Mouse (Mus musculus): ENCODE measurements around the gene Tnfrsf17. TPM values are rescaled to one million over a fixed set of nuclear protein-coding genes. Genes with fewer than 3 reads are reported as not detected.
"Not testable (repeated sequence)": the region's sequence is repeated elsewhere in the genome, so short reads cannot be mapped to it uniquely, and the experiment has no call there.

Gene Tnfrsf17
- total RNA-seq (2021): not detected

- no peak for DNase-seq (ENCODE audit: extremely low spot score in 1 of 2, low spot score in 1 of 2)
These were observed at the start of gene Tnfrsf17 for GRCm38 (mm10) chr16:11313512-11313911. TSS of gene Tnfrsf17 (plus strand) at chr16:11313812.

GRCm38 (mm10) chr16:11266556-11266955 is 47.1 kb upstream of the Tnfrsf17 start:
- no peak for DNase-seq (ENCODE audit: extremely low spot score in 1 of 2, low spot score in 1 of 2)

DNA sequence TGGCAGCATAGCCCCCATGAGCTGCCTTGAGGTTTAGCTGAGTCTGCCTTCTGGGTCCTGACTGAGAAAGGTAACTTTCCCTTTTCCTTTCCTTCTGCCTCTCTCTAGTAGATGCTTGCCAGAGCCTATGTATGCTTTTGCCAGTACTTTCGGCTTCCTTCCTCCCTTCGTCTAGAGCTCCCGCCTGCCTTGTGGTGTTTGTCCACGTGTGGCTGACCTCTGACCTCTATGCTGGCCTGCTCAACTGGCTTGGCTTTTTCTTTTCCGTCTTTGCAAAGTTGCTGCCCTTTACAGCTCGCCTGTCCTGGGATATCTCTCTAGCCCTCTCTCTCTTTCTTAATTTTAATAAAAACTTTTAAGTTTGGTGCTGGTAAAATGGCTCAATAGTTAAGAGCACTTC is 43.8 kb upstream of the Tnfrsf17 start:
- DNase-seq (ENCODE audit: extremely low spot score in 1 of 2, low spot score in 1 of 2): no peak

- DNase-seq (ENCODE audit: extremely low spot score in 1 of 2, low spot score in 1 of 2): no peak
These were observed 43.0 kb upstream of the Tnfrsf17 start for GRCm38 (mm10) chr16:11270642-11271041.

GRCm38 (mm10) chr16:11271073-11271472 is 42.5 kb upstream of the Tnfrsf17 start:
- DNase-seq (ENCODE audit: extremely low spot score in 1 of 2, low spot score in 1 of 2): no peak

DNA sequence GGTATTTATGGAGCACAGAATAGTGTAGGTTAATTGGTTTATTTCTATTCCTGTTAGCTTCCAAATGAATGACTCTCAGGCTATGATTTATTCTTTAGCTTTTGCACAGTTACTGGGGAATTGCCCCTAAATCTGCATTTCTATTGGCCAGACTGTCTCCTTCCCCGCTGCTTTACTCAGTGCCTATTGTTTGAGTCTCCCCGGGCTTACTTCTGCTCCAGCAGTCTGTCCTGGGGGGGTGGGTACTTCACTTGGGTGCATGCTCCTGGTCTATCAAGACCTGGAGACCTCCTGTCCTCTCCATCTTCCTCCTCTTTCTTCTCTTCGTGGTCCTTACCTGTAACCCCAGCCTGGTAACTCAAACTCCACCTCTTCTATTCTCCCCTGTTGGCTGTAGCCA is 36.7 kb upstream of the Tnfrsf17 start:
- no peak for DNase-seq (ENCODE audit: extremely low spot score in 1 of 2, low spot score in 1 of 2)

DNA sequence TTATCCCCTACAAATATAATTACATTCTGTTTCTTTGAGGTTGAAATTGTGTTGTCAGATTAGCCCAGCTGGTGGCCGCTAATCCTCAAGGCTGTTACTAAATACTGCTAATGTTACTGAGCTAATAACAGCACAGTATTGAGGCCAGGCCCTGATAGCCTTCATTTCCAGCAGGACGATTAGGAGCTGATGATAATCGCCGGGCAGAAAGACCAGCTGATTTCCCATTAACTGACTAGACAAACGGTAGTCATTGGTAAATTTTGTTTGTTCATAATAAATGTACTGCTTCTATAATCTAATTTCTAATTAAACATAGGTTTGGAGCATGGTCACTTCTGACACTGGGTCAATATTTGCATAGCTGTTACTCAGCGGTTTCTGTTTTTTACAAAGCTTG is 34.8 kb upstream of the Tnfrsf17 start:
- no peak for DNase-seq (ENCODE audit: extremely low spot score in 1 of 2, low spot score in 1 of 2)

DNA sequence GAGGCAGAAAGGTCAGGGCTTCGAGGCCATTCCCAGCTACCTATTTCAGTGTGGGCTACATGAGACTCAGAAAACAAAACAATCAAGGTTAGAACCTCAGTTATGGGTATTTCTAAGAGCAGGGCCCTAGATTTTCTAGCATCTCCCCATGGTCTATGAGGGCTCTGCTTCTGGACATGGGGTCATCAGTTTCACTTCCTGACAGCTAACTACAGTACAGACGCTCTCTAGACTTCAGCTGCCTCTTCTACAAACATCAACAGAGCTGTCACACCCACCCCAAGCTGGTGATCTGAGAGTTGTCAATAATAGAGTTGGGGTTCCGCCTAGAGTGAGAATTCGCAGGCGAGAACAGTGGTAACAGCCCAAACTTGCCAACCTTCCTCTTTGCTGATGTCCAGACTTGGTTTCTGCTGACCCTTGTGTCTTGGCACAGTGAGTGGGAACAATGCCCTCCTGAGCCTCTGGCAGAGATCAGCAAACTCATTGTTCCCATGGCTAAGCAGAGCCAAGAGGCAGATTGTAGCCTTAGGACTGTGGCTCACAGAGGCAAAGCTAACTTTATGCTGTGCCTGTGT is 30.9 kb upstream of the Tnfrsf17 start:
- DNase-seq (ENCODE audit: extremely low spot score in 1 of 2, low spot score in 1 of 2): no peak

DNA sequence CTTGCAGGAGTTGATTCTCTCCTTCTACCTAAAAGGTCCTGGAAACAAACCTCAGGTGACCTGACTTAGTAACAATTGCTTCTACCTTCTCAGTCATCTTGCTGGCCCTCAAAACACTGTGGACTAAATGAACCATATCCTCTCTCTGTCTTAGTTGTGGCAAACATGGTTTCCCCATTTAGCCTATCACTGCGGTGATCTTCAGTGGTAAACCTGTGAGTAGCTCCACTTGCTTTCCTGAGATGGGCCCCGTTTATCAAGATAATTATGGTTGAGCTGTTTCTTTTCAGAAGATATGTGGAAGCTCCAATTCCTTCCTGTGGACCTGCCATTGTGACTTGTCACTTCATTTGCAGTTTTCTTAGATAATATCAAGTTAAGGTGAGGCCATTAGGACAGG is 28.7 kb upstream of the Tnfrsf17 start:
- DNase-seq (ENCODE audit: extremely low spot score in 1 of 2, low spot score in 1 of 2): no peak

DNA sequence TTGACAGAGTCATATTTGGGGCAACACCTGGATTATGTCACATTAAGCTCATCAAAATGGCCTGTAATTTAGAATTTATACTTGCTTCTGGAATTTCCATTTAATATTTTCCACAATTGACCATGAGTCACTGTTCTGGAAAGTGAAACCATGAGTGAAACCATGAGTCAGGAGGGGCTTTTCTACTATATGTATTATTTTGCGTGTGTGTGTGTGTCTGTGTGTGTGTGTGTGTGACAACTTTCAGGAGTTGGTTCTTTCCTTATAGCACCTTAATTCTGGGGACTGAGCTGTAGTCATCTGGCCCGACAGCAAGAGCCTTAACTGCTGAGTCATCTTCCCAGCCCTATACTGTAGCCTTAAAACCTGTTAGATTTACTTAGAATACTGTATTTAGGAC is 27.7 kb upstream of the Tnfrsf17 start:
- no peak for DNase-seq (ENCODE audit: extremely low spot score in 1 of 2, low spot score in 1 of 2)

GRCm38 (mm10) chr16:11288873-11289272 is 24.7 kb upstream of the Tnfrsf17 start:
- not testable (repeated sequence) for DNase-seq (ENCODE audit: extremely low spot score in 1 of 2, low spot score in 1 of 2)

DNA sequence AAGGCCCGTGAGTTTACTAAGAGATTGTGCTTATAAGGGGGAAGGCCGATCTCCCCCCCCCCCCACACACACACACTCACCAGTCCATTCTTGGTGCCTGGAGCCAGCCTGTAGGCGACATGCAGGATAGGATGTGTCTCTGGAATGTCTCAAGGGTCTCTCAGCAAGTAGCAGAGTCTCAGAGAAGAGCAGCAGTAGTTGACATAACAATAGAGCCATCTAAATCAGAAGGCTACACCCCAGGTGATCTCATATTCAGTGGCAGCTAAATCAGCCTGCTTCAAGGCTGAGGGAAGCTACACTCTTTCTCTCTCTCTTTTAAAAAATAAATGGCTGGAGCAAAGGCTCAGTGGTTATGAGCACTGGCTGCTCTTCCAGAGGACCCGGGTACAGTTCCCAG is 18.0 kb upstream of the Tnfrsf17 start:
- DNase-seq (ENCODE audit: extremely low spot score in 1 of 2, low spot score in 1 of 2): not testable (repeated sequence)

GRCm38 (mm10) chr16:11297700-11298099 is 15.9 kb upstream of the Tnfrsf17 start:
- DNase-seq (ENCODE audit: extremely low spot score in 1 of 2, low spot score in 1 of 2): not testable (repeated sequence)

DNA sequence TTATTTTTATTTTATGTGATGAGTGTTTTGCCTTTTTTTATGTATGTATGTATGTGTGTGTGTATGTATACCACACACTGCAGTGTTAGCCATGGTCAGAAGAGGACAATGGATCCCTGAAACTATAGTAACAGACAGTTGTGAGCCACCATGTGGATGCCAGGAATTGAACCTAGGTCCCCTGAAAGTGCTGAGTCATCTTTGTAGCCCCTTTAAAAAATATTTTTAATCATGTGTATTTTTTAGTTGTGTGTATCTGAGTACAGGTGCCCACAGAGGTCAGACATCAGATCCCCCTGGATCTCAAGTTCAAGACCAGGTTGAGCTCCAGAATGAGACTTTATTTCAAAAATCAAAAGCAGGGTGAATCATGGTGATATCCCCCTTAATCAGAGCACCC is 9.9 kb upstream of the Tnfrsf17 start:
- DNase-seq (ENCODE audit: extremely low spot score in 1 of 2, low spot score in 1 of 2): no peak

GRCm38 (mm10) chr16:11305531-11305930 is 8.1 kb upstream of the Tnfrsf17 start:
- DNase-seq (ENCODE audit: extremely low spot score in 1 of 2, low spot score in 1 of 2): no peak

- DNase-seq (ENCODE audit: extremely low spot score in 1 of 2, low spot score in 1 of 2): no peak
These were observed 2.2 kb downstream of the Tnfrsf17 start for GRCm38 (mm10) chr16:11315786-11316320.

DNA sequence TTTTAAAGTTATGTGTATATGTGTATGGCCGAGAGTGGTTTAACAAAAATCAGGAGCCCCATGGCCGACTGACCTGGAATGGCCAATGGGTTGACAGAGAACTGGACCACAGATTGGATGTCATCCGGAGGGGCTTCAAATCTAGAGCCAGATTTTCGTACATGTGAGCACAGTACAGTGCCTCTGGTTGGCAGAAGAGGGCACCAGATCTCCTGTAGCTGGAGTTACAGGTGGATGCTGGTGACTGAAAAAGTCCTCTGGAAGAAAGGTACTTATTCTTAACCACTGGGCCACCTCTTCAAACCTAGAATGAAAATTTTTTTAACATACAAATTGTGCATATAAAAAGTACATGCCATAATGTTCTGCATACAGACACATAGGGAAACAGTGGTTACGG is 3.1 kb downstream of the Tnfrsf17 start:
- no peak for DNase-seq (ENCODE audit: extremely low spot score in 1 of 2, low spot score in 1 of 2)

DNA sequence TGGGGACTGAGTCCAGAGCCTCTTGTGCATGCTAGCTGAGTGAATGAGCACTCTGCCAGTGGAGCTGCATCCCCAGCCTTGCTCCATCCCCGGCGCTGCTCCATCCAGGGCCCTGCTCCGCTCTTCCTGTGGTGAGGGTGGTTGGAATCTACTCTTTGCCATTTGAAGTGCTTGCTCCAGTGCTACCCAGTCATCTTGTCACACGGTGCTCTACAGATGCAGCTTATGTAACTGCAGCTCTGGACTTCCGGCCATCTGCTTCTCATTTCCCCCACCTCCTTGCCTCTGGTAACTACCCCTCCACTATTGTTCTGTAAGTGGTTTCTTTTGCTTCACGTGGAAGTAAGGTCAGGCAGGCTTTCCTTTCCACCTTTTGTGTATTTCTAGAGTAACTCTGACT is 3.7 kb downstream of the Tnfrsf17 start:
- no peak for DNase-seq (ENCODE audit: extremely low spot score in 1 of 2, low spot score in 1 of 2)

GRCm38 (mm10) chr16:11322409-11323323 is 9.1 kb downstream of the Tnfrsf17 start, which contains the start of gene Snx29:
TSS of gene Snx29 (plus strand) at chr16:11322908.
- DNase-seq (ENCODE audit: extremely low spot score in 1 of 2, low spot score in 1 of 2): peak; percentile 99

DNA sequence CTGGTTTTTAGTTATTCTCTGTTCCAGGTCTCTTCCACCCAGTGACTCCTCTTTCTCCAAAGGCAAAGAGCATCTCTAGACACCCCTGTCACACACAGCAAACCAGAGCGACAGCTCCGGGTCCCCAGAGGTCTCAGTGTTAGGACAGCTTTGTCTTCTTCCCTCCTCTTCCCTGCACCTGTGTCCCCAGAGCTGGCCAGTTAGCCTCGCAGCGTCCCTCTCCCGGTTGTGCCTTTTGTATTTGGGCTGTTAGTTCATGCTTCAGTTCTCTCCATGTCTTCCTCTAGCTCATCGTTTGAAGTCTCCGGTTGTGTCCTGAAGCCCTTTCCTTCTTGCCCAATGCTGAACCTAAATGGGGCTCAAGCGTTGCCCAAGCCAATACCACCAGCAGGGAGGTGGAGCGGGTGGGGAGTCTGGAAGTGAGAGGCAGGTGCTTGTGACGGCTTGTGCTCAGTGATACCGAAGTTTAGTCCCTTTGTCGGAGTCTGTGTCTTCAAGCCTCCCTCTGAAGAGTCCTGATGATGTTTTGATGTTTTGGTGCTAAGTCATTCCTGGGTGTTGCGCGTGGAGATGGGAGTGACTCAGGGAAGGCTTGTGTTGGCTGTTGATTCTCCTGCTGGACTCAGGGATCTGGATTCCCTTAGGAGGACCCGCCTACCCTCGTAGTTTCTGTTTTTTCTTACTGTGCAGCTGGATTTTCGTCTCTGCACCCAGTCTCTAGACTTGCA is 9.9 kb downstream of the Tnfrsf17 start:
- peak; percentile 13 to 21 for DNase-seq (ENCODE audit: extremely low spot score in 1 of 2, low spot score in 1 of 2)

All from layer of hippocampus, postnatal 25 days (tissue).